Mouse (Mus musculus) olfactory bulb, adult 2 months (tissue): Measurements from ENCODE around the gene Zcchc7.

Source experiments
- CTCF ChIP-seq: fragments of 200-500 bp; IDR thresholded peaks from 2 replicates; pipeline ENCODE4 v1.5.1; 2012; ENCODE audit warnings: low read depth, mild to moderate bottlenecking, low read length, moderate library complexity; ENCODE audit not compliant: insufficient read depth
- POLR2A ChIP-seq: fragments of 200-500 bp; IDR thresholded peaks from 2 replicates; pipeline ENCODE4 v1.6.1; 2012; ENCODE audit warnings: mild to moderate bottlenecking, low read depth, low read length, moderate library complexity; ENCODE audit not compliant: insufficient read depth

DNA sequence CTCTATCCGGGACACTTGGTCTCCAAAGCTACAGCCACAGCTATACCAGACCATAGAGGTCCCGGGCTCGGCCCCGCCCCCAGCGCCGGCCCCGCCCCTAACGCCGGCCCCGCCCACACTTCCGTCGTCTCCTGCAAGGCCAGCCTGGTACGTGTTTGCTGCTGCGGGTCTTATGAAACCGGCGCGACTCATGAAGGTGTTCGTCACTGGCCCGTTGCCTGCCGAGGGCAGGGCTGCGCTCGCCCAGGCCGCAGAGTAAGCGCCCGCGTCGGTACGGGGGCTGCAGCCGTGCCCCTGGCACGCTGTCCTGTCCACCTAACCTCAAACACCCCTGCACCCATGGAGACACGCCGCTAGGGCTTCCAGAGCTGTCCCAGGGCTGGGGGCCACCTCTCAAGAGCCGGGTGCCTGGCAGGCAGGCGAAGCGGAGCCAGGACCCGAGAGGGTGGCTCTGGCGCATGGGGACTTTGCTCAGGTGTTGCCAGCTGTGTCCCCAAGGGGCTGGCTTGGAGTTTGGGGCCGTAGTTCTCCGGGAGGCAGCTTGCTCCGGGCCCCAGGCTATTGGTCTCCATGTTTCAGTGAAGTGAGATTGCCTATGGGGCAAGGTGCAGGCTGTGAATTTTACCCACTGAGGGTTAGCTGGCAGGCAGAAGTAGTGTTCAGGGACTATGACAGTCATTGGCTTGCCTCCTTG is 225.8 kb downstream of the Zcchc7 start, which contains the start of gene Grhpr:
- 0 out of 2 replicates have a peak, but pooled peaks have one; percentile 24 for TF ChIP-seq POLR2A
- TF ChIP-seq CTCF = no peak
